20 mouse cellular contexts compared by ENCODE assay signal in the genomic region with DNA sequence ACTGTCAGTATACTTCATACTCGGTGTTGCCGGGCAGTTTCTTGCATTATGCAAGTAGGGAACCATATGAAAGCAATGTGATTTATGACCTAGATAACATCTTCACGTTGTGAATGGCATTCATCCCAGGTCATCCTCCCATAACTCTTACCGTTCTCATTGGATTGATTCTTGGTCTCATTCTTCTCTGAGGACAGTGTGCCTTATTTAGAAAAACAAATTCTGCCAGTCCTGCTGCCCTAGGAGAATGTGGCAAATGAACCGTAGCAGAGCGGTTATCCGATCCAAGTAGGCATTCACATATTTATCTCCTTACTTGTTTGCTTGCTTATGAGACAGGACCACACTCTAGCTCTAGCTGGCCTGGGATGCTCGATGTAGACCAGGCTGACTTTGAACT. TPM values are rescaled to one million over a fixed set of nuclear protein-coding genes. Genes with fewer than 3 reads are reported as not detected.
DNase-seq lines count a peak whose midpoint lies in the region.
"Had no signal": no experiment of that assay in that cellular context is flagged by ENCODE, and none has a peak within 500 bp of the region (broad histone marks: within the 10 kb centered on the region; RNA-seq: fewer than 3 reads in every experiment).

No protein-coding gene starts in this region.

- DNase-seq in cerebellum, adult 11-12 months: peak; percentile 21
- DNase-seq in cerebellum, postnatal 4 days (ENCODE audit: low spot score in 2 of 2): no peak
- peak; percentile 39 for DNase-seq in adipocyte (ENCODE audit: low spot score)
- DNase-seq in cerebellum, adult 9-11 months: peak; percentile 24
- DNase-seq in gonadal fat pad, adult 2 months (ENCODE audit: low read depth): peak; percentile 45
- DNase-seq in adrenal gland, postnatal 14 days: no peak
- DNase-seq in T-cell, adult 2 months (ENCODE audit: low spot score): no peak
- DNase-seq: embryo, embryonic 11 days; gastrocnemius, postnatal 25 days; heart, adult 18-20 months; heart, postnatal 10 days; kidney, postnatal 10 days; liver; lung, adult 2 months; lung, postnatal 10 days; thymus, postnatal 14 days had no signal

RNA-seq across cellular contexts. Expression of gene Bdnf, which starts 32.0 kb away (rescaled TPM):
- 0.08 and 0.18 TPM in 2 replicates for polyA plus RNA-seq in gonadal fat pad, adult 2 months (2012; rRNA removed)
- total RNA-seq in adrenal gland, postnatal 14 days (2021): 0.34 and 0.41 TPM in 2 replicates
- total RNA-seq: hematopoietic stem cell, adult 5-6 weeks; megakaryocyte-erythroid progenitor cell, adult 5-6 weeks had no signal
- polyA plus RNA-seq: G1E, macrophage had no signal

Comparison
In these comparisons a context has a peak if more than half of its experiments do, and no peak if none do; other contexts are left out.
1. DNase-seq: peak in cerebellum, adult 11-12 months (single experiment), adipocyte (single experiment), cerebellum, adult 9-11 months (single experiment) and gonadal fat pad, adult 2 months (single experiment); none in cerebellum, postnatal 4 days (0 of 2), adrenal gland, postnatal 14 days (single experiment) and T-cell, adult 2 months (single experiment).